Mouse (Mus musculus) stomach, postnatal 0 days (tissue): ENCODE results near the gene Adh6a.

ENCODE experiments used
- CTCF ChIP-seq: IDR thresholded peaks from 2 replicates; pipeline ENCODE4 v1.5.1; 2016; ENCODE audit warnings: antibody characterized with exemption, low read depth, mild to moderate bottlenecking, moderate library complexity
- EP300 ChIP-seq: optimal IDR thresholded peaks from 2 replicates; pipeline ENCODE3; 2016; ENCODE audit warnings: antibody characterized with exemption

DNA sequence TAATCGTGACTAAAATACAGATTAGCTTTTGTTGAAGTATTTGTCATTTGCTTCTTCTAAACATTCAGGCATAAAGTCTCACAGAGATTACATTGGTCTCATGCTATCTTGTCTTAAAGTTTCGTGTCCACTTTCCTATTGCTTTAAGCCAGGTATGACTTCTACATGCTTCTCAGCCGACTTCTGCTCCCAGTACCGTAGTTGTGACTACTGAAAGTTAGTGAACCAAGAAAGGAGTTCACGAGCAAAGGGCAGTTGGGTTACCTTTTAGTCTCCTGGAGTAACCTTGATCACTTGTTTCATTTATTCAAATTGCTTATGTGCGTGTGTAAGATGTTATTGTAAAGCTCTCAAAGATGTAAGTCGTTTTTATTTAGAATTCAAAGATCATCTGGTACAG is 27.1 kb upstream of the Adh6a start:
- TF ChIP-seq CTCF, result no peak
- no peak for TF ChIP-seq EP300
